Mouse (Mus musculus): Measurements from ENCODE around the gene Ppp1r3c.

GRCm38 (mm10) chr19:36687044-36687443 lies 49.4 kb downstream of the Ppp1r3c start:
- no peak for TF ChIP-seq CTCF (IDR thresholded peaks at IDR 0.05; ENCODE audit: borderline replicate concordance, insufficient read depth, low read depth, low read length)
- TF ChIP-seq POLR2A (IDR thresholded peaks at IDR 0.05; ENCODE audit: borderline replicate concordance, insufficient read depth, low read length), result no peak

Data from cerebellum, adult 2 months (tissue).